Mouse (Mus musculus): ENCODE measurements at regions not wholly inside any gene's neighbourhood (a gene's known extent, or its start where the extent isn't known, plus 50 kb on each side); places are given as distances from the start of the nearest gene placed in this dataset.

GRCm38 (mm10) chr11:23170813-23171212, 85.0 kb upstream of the Xpo1 start:
- DNase-seq (ENCODE audit: low read depth) = no peak

- DNase-seq (ENCODE audit: low read depth) = no peak
These were observed 84.1 kb upstream of the Xpo1 start for GRCm38 (mm10) chr11:23171760-23172159.

- no peak for DNase-seq (ENCODE audit: low read depth)
These were observed 74.2 kb upstream of the Xpo1 start for GRCm38 (mm10) chr11:23181647-23182046.

- peak; percentile 18 for DNase-seq (ENCODE audit: low read depth)
These were observed 70.6 kb upstream of the Xpo1 start for GRCm38 (mm10) chr11:23185211-23185610.

- no peak for DNase-seq (ENCODE audit: low read depth)
These were observed 54.0 kb upstream of the Xpo1 start for GRCm38 (mm10) chr11:23201701-23202449.

- DNase-seq (ENCODE audit: low read depth) = no peak
These were observed 52.3 kb upstream of the Xpo1 start for GRCm38 (mm10) chr11:23203566-23203965.

GRCm38 (mm10) chr11:23204041-23204440, 51.8 kb upstream of the Xpo1 start:
- no peak for DNase-seq (ENCODE audit: low read depth)

Data from induced T-regulatory cell, adult 2 months (primary cell).